Mouse (Mus musculus) heart, adult 11 months (tissue): ENCODE results near the gene Eif2ak4.
A peak's percentile ranks its signal among the peaks of the same experiment; 100 is the strongest.

Experiments
- DNase-seq: peaks from one replicate; pipeline ENCODE4 v3.0.0; 2022

The Eif2ak4 gene

DNA sequence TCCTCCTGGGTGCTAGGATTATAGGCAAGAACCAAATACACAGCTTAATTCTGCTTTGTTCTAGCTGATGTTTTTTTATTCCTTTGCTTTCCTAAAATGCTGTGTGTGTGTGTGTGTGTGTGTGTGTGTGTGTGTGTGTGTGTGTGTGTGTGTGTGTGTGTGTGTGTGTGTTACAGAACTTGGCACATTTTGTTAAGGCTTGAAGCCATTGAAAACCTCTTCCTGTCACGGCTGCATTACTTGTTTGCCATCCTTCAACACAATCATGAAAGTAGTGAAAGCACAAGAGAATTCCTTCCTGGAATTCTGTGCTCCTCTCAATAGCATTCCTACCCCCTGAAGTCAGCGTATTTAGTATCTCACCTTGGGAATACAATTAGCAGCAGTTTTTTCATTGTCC is 77.5 kb downstream of the Eif2ak4 start:
- DNase-seq = peak; percentile 88

DNA sequence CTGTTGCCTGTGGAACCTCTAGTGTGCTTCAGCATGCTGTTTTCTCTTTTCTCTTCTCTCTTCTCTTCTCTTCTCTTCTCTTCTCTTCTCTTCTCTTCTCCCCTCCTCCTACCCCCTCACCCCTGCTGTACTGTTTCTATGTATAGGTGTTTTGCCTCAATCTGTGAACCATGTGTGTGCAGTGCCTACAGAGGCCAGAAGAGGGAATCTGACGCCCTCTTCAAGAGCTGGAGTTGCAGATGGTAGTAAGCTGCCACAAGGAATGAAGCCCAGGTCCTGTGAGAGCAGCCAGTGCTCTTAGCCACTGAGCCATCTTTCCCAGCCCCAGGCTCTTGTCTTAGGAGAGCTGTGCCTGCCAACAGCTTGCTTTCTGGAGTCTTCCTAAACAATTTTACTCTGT is 78.2 kb downstream of the Eif2ak4 start:
- no peak for DNase-seq

DNA sequence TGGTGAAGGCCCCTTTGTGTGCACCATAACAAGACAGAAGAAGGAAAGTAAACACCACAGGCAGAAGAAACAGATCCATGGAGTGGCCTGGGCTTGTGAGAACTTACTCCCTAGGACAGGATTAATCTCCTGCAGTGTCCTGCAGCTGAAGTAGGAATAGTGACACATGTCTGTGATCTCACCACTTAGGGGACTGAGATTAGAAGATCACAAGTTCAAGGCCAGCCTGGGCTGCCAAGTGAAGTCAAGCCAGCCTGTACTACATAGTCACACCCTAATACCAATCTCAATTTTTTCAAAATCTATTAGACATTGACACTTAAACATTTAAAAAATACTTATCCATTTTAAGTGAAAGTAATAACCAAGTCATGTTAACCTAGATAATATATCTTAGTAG is 79.9 kb downstream of the Eif2ak4 start:
- DNase-seq = no peak

DNA sequence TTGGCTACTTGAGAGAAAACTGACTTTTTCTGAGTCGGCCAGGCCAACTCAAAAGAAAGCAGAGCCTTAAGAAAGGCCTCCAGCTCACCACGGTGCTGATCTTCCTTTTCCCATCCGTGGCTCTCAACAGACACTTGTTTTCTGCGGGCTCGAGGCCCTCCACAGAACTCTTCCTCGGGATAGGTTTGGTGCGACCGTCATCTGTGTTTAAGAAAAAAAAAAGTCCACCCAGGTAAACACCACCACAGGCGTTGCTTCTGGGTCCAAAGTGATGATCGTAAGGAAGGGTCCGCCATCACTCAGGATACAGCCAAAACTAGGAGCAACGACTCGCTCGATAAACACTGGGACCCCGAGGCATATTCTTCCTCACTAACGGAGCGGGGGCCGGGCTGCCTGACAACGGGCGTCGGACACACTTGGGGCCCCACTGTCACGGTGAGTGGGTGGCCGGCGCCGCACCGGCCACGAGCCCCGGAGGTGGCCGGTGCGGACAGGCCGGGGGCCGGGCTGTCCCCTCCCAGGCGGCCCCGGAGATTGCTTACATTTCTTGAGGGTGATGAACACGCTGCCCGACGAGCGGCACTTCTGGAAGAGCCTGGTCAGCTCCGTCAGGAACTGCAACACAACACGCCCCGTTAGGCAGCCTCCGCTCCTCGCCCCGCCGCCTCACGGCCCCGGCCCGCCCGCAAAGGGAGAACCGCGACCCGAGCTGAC is 90.6 kb downstream of the Eif2ak4 start:
- no peak for DNase-seq

DNA sequence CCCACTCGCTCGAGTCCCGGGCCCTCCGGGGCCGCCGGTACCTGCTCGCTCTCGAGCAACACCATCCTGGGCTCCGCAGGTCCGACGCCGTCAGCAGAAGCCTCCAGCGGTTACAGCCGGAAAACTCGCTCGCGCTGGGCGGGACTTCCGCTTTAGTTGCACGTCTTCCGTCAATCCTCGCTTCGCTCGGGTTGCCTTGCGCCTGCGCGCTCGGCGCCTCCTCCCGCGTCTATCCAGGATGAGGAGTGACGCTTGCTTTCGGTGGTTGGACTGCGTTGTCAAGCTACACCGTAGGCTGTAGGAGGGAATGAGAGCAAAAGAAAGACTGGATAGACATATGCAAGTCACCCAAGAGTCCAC is 91.1 kb downstream of the Eif2ak4 start, which contains the start of gene Srp14:
Srp14 (minus strand) TSS at position 162 of the 360 bp plus-strand sequence.
- DNase-seq = peak; percentile 99

DNA sequence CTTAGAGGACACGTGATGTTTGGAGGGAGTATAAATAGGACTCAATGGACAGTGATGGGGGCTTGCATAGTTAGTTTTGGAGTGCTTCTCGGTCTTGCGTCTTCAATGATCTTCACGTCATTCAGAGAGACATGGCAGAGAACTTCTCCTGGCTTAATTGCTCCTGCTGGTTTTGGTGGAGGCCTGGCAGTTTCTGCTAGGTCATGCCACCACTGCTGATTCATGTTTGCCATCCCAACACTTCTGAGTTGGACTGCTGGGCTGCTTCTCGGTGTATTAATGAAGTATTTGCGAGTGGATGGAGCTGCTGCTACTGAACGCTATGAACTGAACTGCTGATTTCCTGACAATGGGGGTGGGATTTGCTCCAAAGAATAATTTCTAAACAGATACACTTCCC is 92.5 kb downstream of the Eif2ak4 start:
- DNase-seq = no peak

DNA sequence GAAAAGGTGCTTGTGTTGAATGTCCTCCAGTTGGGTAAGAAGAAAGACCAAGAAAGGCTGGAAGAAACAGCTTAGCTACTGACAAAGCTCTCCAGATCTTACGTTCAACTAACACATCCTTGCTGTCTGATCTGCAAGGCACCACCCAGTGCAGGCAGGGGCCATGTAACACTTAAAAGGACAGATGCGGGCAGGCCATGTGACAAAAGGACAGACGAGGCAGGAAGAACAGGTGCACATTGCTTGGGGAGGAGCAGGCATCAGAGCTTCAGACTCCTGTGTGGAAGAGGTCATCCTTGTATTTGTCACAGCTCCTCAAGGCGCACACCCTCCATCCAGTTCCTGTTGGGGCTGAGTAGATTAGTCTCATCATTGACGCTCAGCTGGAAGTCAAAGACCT is 94.6 kb downstream of the Eif2ak4 start:
- DNase-seq = no peak

DNA sequence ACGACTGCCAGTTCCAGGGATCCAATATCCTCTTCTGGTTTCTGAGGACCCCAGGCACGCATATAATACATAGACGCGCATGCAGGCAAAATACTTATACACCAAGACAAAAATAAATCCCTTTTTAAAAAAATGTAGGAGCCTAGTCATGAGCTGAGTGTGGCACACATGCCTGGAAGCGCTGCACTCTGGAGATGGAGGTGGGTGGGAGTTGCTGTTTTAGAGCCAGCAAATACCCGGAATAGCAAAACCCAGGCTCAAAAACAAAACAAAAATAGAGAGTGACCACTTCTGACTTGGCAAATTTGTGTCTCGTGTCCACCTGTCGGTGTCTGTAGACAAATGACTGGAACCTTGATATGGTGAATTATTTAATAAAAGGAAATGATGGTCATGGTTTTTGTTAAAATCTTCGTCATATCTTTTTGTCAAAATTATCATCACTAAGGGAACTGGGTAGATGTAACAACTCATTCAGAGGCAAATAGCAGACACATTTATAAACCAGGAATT is 96.0 kb downstream of the Eif2ak4 start:
- no peak for DNase-seq

DNA sequence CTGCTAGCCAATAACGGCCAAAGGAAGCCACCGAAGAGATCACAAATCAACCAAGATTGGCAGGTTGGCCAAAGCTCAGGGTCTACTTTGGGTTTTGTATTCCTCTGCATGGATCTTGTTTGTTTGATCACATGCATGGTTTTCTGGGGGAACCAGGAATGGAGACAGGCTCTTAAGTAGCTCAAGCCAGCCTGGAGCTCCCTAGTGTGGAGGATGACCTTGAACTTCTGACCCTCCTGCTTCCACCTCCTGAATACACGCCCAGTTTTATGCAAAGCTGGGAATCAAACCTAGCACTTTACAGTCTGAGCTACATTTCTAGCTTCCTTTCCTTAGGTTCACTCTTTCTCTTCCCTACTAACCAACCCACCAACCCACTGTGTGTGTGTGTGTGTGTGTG is 97.0 kb downstream of the Eif2ak4 start:
- no peak for DNase-seq

DNA sequence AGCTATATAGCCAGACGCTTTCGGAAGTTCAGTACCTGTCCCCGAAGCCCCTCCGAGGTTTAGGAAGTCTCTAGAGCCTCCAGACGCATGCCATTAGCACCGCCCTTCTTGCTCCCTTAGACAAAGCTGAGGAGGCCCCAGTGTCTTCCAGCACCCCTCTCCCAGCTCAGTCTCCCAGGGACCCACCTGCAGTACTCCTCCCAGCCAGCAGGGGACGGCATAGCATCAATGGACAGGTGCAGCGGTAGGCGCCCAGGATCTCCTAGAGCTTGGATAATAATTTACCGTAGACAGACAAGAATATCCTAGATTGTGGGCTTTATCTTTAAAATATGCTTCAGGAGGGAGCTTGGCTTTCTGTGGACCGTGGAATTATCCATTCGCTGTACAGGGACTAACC is 98.5 kb downstream of the Eif2ak4 start:
- peak; percentile 97 for DNase-seq

DNA sequence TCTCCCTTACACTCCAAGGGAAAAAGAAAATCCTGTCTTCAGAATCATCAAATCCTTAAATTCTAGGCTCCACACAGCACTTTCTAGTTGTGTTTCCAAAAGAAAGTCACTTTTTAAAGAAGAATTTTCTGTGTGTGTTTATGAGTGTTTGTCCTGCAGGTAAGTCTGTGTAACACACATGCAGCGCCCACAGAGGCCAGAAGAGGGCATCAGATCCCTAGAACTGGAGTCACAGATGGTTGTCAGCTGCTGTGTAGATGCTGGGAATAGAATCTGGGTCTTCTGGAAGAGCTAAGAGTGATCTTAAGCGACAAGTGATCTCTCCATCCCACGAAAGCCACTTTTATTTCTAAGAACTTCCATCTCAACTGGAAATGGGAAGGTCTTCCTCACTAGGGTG is 99.4 kb downstream of the Eif2ak4 start:
- no peak for DNase-seq

DNA sequence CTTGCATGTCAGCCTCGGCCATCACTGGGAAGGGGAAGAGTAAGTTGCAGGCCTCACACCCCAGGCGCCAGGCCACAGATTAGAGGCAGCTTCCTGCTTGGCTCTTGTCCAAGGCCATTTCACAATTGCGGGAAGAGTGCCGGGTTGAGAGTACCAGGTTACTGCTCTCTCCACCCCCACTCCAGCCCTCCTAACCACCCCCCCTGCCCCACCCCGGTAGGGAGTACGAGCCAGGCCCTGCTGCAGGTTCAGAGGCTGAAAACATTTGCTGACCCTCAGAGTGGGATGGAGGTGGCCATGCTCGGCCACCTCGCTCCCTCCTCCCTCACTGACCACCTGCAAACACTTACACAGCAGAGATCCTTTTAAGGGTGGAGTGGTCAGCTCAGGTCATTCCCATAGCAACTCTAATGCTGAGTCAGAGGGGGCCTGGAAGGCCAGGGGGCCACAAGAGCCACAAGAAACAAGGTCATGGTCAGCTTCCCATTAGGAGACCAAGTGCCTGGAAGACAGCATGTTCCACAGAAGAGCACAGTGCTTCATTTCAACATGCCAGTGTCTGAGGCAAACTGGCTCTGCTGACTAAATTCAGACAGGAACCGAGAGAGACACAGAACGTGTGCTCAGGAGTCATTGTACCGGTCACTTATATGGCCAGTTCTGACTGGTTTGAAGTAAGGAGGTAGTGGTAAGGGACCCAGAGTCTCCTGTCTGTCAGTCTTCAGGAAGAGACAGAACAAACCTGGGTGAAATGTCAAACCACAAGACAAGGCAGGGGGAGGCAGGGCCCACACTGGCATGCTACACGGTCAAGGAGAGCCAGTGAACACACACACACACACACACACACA is 102.0 kb downstream of the Eif2ak4 start:
- DNase-seq = peak; percentile 98

DNA sequence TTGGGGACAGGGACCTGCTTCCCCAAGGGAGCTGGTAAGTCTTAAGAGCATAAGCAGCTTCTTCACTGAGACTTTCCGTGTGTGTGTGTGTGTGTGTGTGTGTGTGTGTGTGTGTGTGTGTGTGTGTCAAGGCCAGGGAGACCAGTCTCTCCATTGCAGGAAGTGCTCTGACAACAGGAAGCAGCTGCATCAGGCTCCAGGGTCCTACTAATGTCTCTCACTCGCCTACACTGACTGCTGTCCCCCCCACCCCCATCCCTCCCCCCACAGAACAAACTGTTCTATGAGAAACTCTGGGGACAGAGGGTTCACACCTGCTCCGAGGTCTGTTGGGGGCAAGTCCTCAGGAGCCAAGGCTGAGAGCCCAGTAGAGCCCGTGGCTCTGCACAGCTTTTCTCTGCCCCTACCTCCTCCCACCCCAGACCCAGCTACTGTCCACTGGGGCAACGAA is 102.9 kb downstream of the Eif2ak4 start:
- DNase-seq = peak; percentile 98

DNA sequence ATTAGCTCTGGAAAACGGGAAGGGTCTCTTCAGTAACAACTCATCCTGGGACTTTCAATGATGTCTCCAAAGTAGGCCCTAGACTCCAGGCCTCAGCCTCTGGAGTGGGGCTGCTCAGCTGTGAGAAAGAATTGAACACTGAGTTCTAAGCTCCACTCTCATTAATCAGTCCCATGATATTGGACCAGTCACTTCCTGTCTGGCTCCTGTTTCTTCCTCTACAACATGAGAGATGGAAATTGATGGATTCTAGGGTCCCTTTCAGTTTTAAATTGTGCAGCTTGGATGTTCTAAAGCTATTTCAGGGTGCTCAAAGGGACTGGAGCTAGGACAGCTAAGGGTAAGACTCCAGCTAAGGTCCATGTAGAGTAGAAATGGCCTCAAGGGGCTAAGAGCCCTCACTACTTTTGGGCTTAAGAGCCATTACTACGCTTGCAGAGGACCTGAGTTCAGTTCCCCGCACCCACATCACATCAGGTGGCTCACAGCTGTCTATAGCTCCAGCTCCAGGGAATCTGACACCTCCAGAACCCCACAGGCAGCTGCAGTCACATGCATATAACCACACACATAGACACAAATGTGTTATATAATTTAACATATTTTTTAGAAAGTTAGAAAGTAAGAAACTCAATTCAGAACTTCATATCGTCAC is 103.5 kb downstream of the Eif2ak4 start:
- DNase-seq = no peak

DNA sequence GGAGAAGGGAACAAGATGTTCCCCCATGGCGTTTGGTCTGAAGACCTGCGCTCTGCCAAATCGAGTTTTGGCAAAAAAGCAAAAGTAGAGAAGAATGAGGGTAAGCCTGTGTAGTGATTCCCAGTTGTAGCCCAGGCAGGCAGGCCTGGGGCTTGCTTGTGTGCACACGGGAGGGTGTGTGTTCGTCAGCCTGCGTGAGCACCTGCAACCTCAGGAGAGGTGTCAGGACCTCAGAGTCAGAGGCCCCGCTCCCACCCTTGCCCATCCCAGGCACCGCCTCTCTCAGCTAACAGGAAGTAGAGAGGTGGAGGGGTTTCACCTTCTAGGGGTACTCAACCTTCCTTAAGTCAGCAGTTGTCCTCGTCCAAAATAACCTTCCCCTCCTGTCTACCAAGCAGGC is 106.6 kb downstream of the Eif2ak4 start:
- no peak for DNase-seq

DNA sequence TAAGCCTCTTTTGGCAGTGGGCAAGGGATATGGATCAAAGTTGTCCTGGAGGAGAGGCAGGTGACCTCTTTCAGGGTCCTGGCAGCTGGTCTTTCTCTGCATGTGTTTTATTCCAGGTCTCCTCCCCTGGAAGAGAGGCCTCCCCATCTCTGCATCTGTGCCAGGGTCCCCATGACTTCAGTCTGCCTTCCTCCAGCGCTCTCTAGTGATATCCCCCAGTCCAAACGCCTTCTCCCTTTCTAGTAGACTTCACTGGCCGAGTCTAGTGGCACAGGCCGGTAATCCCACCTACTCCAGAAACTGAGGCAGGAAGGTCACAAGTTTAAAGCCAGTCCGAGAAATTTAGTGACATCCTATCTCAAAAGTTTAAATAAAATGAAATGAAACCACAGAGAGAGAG is 109.5 kb downstream of the Eif2ak4 start:
- no peak for DNase-seq

DNA sequence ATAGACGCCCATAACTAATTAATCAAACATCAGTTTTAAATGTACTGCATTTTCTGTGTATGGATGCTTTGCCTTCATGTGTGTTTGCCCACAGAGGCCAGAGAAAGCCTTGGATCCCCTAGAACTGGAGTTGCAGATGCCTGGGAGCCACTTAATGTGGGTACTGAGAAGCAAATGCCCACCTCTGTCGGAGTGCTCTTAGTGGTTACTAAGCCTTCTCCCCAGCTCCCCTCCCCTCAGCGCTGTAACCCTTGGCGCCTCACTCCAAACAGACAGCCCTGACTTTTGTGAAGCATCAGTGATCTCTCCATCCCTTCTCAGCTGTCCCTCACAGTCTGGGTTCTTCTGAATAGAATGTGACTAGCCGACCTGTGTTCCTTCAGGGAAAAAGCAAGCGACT is 110.1 kb downstream of the Eif2ak4 start:
- DNase-seq = no peak

DNA sequence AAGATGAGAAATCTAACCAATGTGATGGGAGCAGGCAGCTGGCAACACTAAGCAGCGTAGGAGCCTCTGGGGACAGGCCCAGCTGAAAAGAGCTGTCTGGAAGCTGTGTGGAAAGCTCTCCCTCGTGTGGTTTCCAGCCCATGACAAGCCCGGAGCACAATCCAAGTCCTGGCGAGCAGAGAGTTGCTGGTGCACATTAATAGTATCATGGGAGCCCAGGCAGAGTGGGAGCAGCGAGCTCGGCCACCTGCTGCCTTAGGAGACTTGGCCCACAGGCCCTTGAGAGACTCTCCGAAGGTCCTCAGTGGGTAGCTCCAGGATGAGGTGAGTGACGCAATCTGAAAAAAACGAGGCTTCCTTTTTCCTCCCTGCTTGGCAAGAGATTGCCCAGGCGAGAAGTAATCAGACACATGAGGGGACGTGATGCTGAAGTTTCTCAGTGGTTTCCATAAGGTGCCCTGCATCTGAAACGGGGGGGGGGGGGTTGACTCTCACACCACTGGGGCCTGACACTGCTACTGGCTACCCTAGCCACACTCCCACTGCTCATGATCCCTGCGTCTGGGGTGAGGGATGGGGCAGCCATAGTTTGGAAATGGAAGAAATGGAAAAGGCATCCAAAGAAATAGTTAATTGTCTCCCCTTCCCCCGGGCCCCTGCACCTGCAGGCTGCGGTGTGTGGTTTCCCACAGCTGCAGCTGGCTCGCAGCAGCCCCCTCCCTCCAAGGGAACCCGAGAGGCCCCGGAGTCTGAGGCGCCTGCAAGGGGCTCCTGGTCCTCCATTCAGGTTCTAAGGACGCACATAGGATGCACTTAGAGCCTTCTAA is 110.9 kb downstream of the Eif2ak4 start:
- DNase-seq = peak; percentile 98

DNA sequence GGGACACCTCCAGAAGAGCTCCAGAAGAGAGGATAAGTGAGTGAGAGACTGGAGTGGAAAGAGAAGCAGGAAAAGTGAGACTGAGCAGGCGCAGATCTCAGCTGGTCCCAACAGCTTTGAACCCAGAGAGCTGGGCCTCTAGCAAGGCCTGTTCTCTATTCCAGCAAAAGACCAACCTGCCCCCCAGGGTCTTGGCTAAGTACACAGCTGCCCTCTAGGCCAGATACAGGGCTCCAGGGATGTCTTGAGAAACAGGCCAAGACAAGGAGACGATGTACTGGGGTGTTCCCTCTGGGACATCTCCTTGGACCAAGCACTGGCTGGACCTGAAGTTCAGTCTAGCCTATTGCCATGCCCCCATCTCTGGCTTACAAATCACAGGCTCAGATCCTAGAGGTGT is 111.8 kb downstream of the Eif2ak4 start:
- no peak for DNase-seq

DNA sequence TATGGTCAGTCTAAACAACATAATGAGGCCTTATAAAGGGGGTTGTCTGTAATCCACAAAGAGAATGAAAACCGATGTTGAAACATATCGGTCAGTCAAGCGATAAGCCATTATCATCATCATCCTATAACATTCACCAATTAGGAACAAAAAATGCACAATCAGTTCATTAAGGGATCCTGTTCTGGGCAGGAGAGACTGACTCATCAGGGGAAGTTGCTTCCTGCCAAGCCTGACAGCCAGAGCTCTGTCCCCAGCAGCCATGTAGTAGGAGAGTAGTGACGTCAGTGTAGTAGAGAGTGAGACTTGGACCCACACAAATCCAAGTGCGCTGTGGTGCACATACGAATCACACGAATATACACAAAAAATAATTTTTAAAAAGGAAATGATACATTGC is 118.7 kb downstream of the Eif2ak4 start:
- peak; percentile 91 for DNase-seq

DNA sequence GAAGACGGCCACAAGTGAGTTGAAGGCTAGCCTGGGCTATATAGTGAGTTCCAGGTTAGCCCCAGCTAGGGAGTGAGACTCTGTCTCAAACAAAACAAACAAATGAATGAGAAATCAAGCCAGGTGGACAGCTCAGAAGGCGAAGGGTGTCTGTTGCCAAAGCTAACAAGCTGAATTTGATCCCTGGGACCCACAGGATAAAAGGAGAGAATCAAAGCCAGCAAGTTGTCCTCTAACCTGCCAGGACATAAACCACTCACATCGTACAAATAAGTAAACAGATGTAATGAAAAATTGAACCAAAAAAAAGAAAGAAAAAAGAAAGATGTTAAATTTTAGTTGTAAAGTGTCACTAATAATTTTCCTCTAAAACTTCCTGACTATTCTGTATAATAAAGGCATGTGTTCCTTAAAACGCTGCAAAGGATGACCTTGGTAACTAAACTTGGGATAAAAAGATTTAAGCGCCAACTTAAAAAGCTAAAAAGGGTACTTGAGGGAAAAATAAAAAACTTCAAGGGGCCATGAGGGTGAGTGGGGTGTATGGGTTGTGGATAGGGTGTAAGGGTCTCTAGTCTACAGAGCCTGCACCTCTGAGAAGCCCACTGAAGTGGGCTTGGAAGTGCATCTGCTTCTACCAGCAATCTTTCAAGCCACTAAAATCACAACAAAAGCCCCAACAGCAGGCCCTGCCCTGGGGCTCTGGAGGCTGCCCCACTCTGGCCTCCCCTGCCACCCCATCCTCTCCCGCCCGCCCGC is 121.4 kb downstream of the Eif2ak4 start:
- no peak for DNase-seq
